Mouse (Mus musculus) heart, adult 18-20 months (tissue): ENCODE measurements around the gene Cxcl17. TPM values are rescaled to one million over a fixed set of nuclear protein-coding genes. Genes with fewer than 3 reads are reported as not detected.

Experiments
- DNase-seq, 2 experiments: peaks; one replicate each; pipeline ENCODE4 v3.0.0; 2021 to 2022; ENCODE audit warnings: mixed read lengths in 1 of 2
- total RNA-seq, 2 experiments: library from RNA; stranded (reverse); gene quantifications; 2 replicates each; pipeline ENCODE4 v1.2.3; 2021

The Cxcl17 gene
- total RNA-seq, 2 experiments from 2014 or later, result 1.1 TPM; not detected in 1

- no peak for DNase-seq
Observed at GRCm38 (mm10) chr7:25391856-25392453, 20.7 kb downstream of the Cxcl17 start.

- DNase-seq, result no peak
Observed at GRCm38 (mm10) chr7:25390986-25391385, 21.7 kb downstream of the Cxcl17 start.

- DNase-seq, result peak; percentile 85 to 94
Observed at GRCm38 (mm10) chr7:25390054-25390770, 22.5 kb downstream of the Cxcl17 start.

- peak; percentile 63 to 82 for DNase-seq
Observed at GRCm38 (mm10) chr7:25388916-25389315, 23.8 kb downstream of the Cxcl17 start.

- DNase-seq, result peak in 1 of 2 experiments; percentile 55
Observed at GRCm38 (mm10) chr7:25387811-25388440, 24.8 kb downstream of the Cxcl17 start.

GRCm38 (mm10) chr7:25385850-25386555, 26.7 kb downstream of the Cxcl17 start:
- peak; percentile 93 to 96 for DNase-seq

- DNase-seq, result no peak
Observed at GRCm38 (mm10) chr7:25385259-25385658, 27.4 kb downstream of the Cxcl17 start.

- DNase-seq, result no peak
Observed at GRCm38 (mm10) chr7:25384818-25385217, 27.9 kb downstream of the Cxcl17 start.

- no peak for DNase-seq
Observed at GRCm38 (mm10) chr7:25384318-25384717, 28.4 kb downstream of the Cxcl17 start.

GRCm38 (mm10) chr7:25383891-25384290, 28.8 kb downstream of the Cxcl17 start:
- no peak for DNase-seq

- DNase-seq, result no peak
Observed at GRCm38 (mm10) chr7:25383385-25383784, 29.3 kb downstream of the Cxcl17 start.

GRCm38 (mm10) chr7:25382541-25382940, 30.1 kb downstream of the Cxcl17 start:
- DNase-seq, result no peak

GRCm38 (mm10) chr7:25381284-25381680, 31.4 kb downstream of the Cxcl17 start:
- DNase-seq, result no peak

- peak in 1 of 2 experiments; percentile 34 for DNase-seq
Observed at GRCm38 (mm10) chr7:25380392-25381283, 32.0 kb downstream of the Cxcl17 start.

- peak in 1 of 2 experiments; percentile 76 for DNase-seq
Observed at GRCm38 (mm10) chr7:25379551-25380351, 32.9 kb downstream of the Cxcl17 start.

GRCm38 (mm10) chr7:25378181-25379100, 34.2 kb downstream of the Cxcl17 start:
- no peak for DNase-seq

- DNase-seq, result no peak
Observed at GRCm38 (mm10) chr7:25377100-25377700, 35.5 kb downstream of the Cxcl17 start.

- peak; percentile 93 to 95 for DNase-seq
Observed at GRCm38 (mm10) chr7:25376556-25376955, 36.1 kb downstream of the Cxcl17 start.

- DNase-seq, result no peak
Observed at GRCm38 (mm10) chr7:25372441-25372840, 40.2 kb downstream of the Cxcl17 start.
